Mouse (Mus musculus) ES-E14 (cell line): ENCODE measurements around the gene Ruvbl1.

Experiments
- MAFK ChIP-seq: IDR thresholded peaks from 2 replicates; pipeline ENCODE4 v1.6.1; 2014; ENCODE audit warnings: mild to moderate bottlenecking, low read depth, low read length, inconsistent platforms; ENCODE audit not compliant: insufficient read depth
- ZC3H11A ChIP-seq: IDR thresholded peaks from 2 replicates; pipeline ENCODE4 v1.6.1; 2012; ENCODE audit warnings: low read depth, mild to moderate bottlenecking, inconsistent platforms, low read length, borderline replicate concordance

- no peak for TF ChIP-seq MAFK
- TF ChIP-seq ZC3H11A, result no peak
Measured at GRCm38 (mm10) chr6:88516667-88517066, 51.5 kb downstream of the Ruvbl1 start.
